Mouse (Mus musculus) layer of hippocampus, postnatal 25 days (tissue): Measurements from ENCODE around the gene AU022751. TPM values are rescaled to one million over a fixed set of nuclear protein-coding genes. Genes with fewer than 3 reads are reported as not detected.
"Not testable (repeated sequence)": the region's sequence is repeated elsewhere in the genome, so short reads cannot be mapped to it uniquely, and the experiment has no call there.

ENCODE experiments used
- DNase-seq, 2 experiments: peaks; one replicate each; pipeline ENCODE4 v3.0.0; 2022; ENCODE audit warnings: mixed read lengths in 2 of 2, low spot score in 1 of 2; ENCODE audit errors: extremely low spot score in 1 of 2
- microRNA-seq, 2 experiments: library from miRNA; unstranded; fragments of <30 nt; microRNA quantifications; one replicate each; pipeline ENCODE4 v1.2.0; 2021
- total RNA-seq, 2 experiments: library from RNA; stranded (reverse); gene quantifications; 2 replicates each; pipeline ENCODE4 v1.2.3; 2021

AU022751 gene
- 1 to 10 TPM in 1 of 2 experiments, under 1 TPM in 1; 0.34 to 1.7 TPM for total RNA-seq

- DNase-seq: no peak
These were observed at the start of gene AU022751 for GRCm38 (mm10) chrX:6082954-6083680. Gene AU022751, minus strand, starts transcription at chrX:6083419.

GRCm38 (mm10) chrX:6091996-6092757 is 9.0 kb upstream of the AU022751 start:
- DNase-seq: peak; percentile 39 to 58

GRCm38 (mm10) chrX:6091547-6091946 is 8.3 kb upstream of the AU022751 start:
- DNase-seq: no peak

GRCm38 (mm10) chrX:6061563-6061962 is 21.7 kb downstream of the AU022751 start:
- no peak for DNase-seq

GRCm38 (mm10) chrX:6047936-6048614 is 35.1 kb downstream of the AU022751 start:
- DNase-seq: not testable (repeated sequence)

GRCm38 (mm10) chrX:6047066-6047935 is 35.9 kb downstream of the AU022751 start, which contains the start of gene Nudt11:
Gene Nudt11, plus strand, starts transcription at chrX:6047453.
- DNase-seq: peak in 1 of 2 experiments; percentile 24

Small RNAs within 50 kb of the gene (microRNA-seq; reads per million reads assigned to microRNA genes)
- 0 reads per million in 2 experiments for gene Gm27360

Other genes with a start within 250 kb of the AU022751 start
- gene Nudt11, start 36.0 kb downstream of the AU022751 start, total RNA-seq: 10 to 100 TPM; 33.7 to 37.4 TPM
- 10 to 100 TPM; 30.6 to 33.1 TPM for gene Nudt10, start 89.6 kb upstream of the AU022751 start, total RNA-seq
- under 1 TPM; 0.07 to 0.12 TPM for gene Bmp15, start 237.3 kb upstream of the AU022751 start, total RNA-seq